In genomic region chr5:108131849-108132440, GRCm38 (mm10) we compare ENCODE assay signal across 8 mouse cellular contexts. TPM values are rescaled to one million over a fixed set of nuclear protein-coding genes. Genes with fewer than 3 reads are reported as not detected.
DNase-seq lines count a peak whose midpoint lies in the region; ATAC-seq and TF ChIP-seq lines count a peak whose summit lies in the region.

No protein-coding gene starts in this region.

- no peak; the same call in 1 of the 2 replicates for TF ChIP-seq POLR2A in spleen, adult 2 months (IDR thresholded peaks at IDR 0.05; ENCODE audit: low read depth, low read length)
- TF ChIP-seq POLR2A in brain, embryonic 14.5 days (IDR thresholded peaks at IDR 0.05; ENCODE audit: borderline replicate concordance, extremely low read depth, insufficient read depth, insufficient read length, poor library complexity, severe bottlenecking) = no peak

- peaks cover 4% of the 10 kb centered on the region for H3K36me3 ChIP-seq in spleen, adult 2 months (ENCODE audit: control insufficient read depth, insufficient read depth, low read length)
- no peaks in the 10 kb centered on the region for H3K36me3 ChIP-seq in intestine, embryonic 15.5 days

- peak overlapping the region; percentile 92 for H3K27ac ChIP-seq in spleen, adult 2 months (ENCODE audit: insufficient read depth, low read length)
- peak overlapping the region; percentile 92 for H3K27ac ChIP-seq in intestine, embryonic 15.5 days

- no peaks in the 10 kb centered on the region for H3K9me3 ChIP-seq in intestine, embryonic 15.5 days

- under 1% methylated on average over 32 of the region's 32 CpGs for WGBS in spleen, adult 2 months
- under 1% methylated on average over 32 of the region's 32 CpGs for WGBS in intestine, embryonic 15.5 days

- H3K9ac ChIP-seq in intestine, embryonic 15.5 days = peak overlapping the region; percentile 82

- no peak for TF ChIP-seq CTCF in spleen, adult 2 months (IDR thresholded peaks at IDR 0.05; ENCODE audit: extremely low read depth, insufficient read depth, insufficient read length, insufficient replicate concordance)
- no peak for TF ChIP-seq CTCF in brain, embryonic 14.5 days (IDR thresholded peaks at IDR 0.05; ENCODE audit: borderline replicate concordance, extremely low read depth, insufficient read depth, insufficient read length)

- peak overlapping the region; percentile 63 for H3K4me2 ChIP-seq in intestine, embryonic 15.5 days (replicated peaks)

- no peaks in the 10 kb centered on the region for H3K27me3 ChIP-seq in spleen, adult 2 months (ENCODE audit: control insufficient read depth, insufficient read depth, low read length)
- no peaks in the 10 kb centered on the region for H3K27me3 ChIP-seq in intestine, embryonic 15.5 days (replicated peaks)

- H3K4me3 ChIP-seq in spleen, adult 2 months (ENCODE audit: extremely low read depth, insufficient read depth, insufficient read length) = peak overlapping the region; percentile 98
- H3K4me3 ChIP-seq in intestine, embryonic 15.5 days (replicated peaks) = peak overlapping the region; percentile 91

- DNase-seq in spleen, adult 2 months (ENCODE audit: low read depth in 1 of 2, low spot score in 2 of 2) = peak in 1 of 2 experiments; percentile 48
- no peak for DNase-seq in spleen, postnatal 4 days (ENCODE audit: low spot score in 2 of 2)
- DNase-seq in brain, embryonic 14.5 days (ENCODE audit: low read depth) = peak; percentile 71
- DNase-seq in gonadal fat pad, adult 2 months (ENCODE audit: low read depth) = peak; percentile 61
- DNase-seq in lung, postnatal 10 days = peak; percentile 65
- peak; percentile 67 for DNase-seq in retina, postnatal 1 day
- no peak for DNase-seq in spleen, adult 18-20 months

- peaks cover 2% of the 10 kb centered on the region; the same call in 1 of the 2 replicates for H3K4me1 ChIP-seq in spleen, adult 2 months (ENCODE audit: control insufficient read depth, insufficient read depth, insufficient read length)
- no peaks in the 10 kb centered on the region for H3K4me1 ChIP-seq in intestine, embryonic 15.5 days (replicated peaks)

- ATAC-seq in intestine, embryonic 15.5 days = peak; percentile 65

RNA-seq across cellular contexts. Expression of gene Tmed5, which starts 0.5 kb away (rescaled TPM):
- 54.0 and 80.2 TPM in 2 replicates for polyA plus RNA-seq in spleen, adult 2 months (2012; rRNA removed)
- 15.3 and 17.1 TPM in 2 replicates for polyA plus RNA-seq in brain, embryonic 14.5 days (2012; rRNA removed)
- 84.7 and 95.3 TPM in 2 replicates for polyA plus RNA-seq in gonadal fat pad, adult 2 months (2012; rRNA removed)
- polyA plus RNA-seq in intestine, embryonic 15.5 days (2015; fragmentation: Nextera tagmentation; extraction: Ambion mirVana) = 41.1 and 44.6 TPM in 2 replicates

RNA-seq across cellular contexts. Expression of gene Ccdc18, which starts 0.7 kb away (rescaled TPM):
- polyA plus RNA-seq in spleen, adult 2 months (2012; rRNA removed) = 0.07 and 0.11 TPM in 2 replicates
- polyA plus RNA-seq in brain, embryonic 14.5 days (2012; rRNA removed) = 0.83 and 0.95 TPM in 2 replicates
- polyA plus RNA-seq in gonadal fat pad, adult 2 months (2012; rRNA removed) = 0.05 and 0.22 TPM in 2 replicates
- polyA plus RNA-seq in intestine, embryonic 15.5 days (2015; fragmentation: Nextera tagmentation; extraction: Ambion mirVana) = 9.3 and 10.2 TPM in 2 replicates

Comparison
In these comparisons a context has a peak if more than half of its experiments do, and no peak if none do; other contexts are left out.
1. DNase-seq: peak in brain, embryonic 14.5 days (single experiment), gonadal fat pad, adult 2 months (single experiment), lung, postnatal 10 days (single experiment) and retina, postnatal 1 day (single experiment); none in spleen, postnatal 4 days (0 of 2) and spleen, adult 18-20 months (0 of 2).